Mouse (Mus musculus) yolk sac, embryonic 10.5 days (tissue): ENCODE data around the gene Zfp821.

Experiments used
- DNase-seq: peaks from one replicate; pipeline ENCODE4 v3.0.0-alpha.2; 2017; ENCODE audit warnings: low spot score

Gene Zfp821

GRCm38 (mm10) chr8:109705320-109706075, at the start of gene Zfp821:
Gene Zfp821, plus strand, starts transcription at chr8:109705546.
- peak; percentile 91 for DNase-seq

GRCm38 (mm10) chr8:109656860-109657259, 48.5 kb upstream of the Zfp821 start:
- DNase-seq: no peak

- no peak for DNase-seq
Measured at GRCm38 (mm10) chr8:109662328-109662727, 43.0 kb upstream of the Zfp821 start.

GRCm38 (mm10) chr8:109666616-109667015, 38.7 kb upstream of the Zfp821 start:
- DNase-seq: no peak

- no peak for DNase-seq
Measured at GRCm38 (mm10) chr8:109672656-109673055, 32.7 kb upstream of the Zfp821 start.

GRCm38 (mm10) chr8:109673596-109673995, 31.8 kb upstream of the Zfp821 start:
- no peak for DNase-seq

GRCm38 (mm10) chr8:109675896-109676643, 29.3 kb upstream of the Zfp821 start:
- DNase-seq: no peak

- DNase-seq: no peak
Measured at GRCm38 (mm10) chr8:109681535-109681934, 23.8 kb upstream of the Zfp821 start.

GRCm38 (mm10) chr8:109682120-109682519, 23.2 kb upstream of the Zfp821 start:
- no peak for DNase-seq

- DNase-seq: no peak
Measured at GRCm38 (mm10) chr8:109687248-109687647, 18.1 kb upstream of the Zfp821 start.

- no peak for DNase-seq
Measured at GRCm38 (mm10) chr8:109691769-109692168, 13.6 kb upstream of the Zfp821 start.

- DNase-seq: no peak
Measured at GRCm38 (mm10) chr8:109692443-109693145, 12.8 kb upstream of the Zfp821 start.

- peak; percentile 97 for DNase-seq
Measured at GRCm38 (mm10) chr8:109693146-109693900, 12.0 kb upstream of the Zfp821 start, which contains the start of gene Ist1. Gene Ist1, minus strand, starts transcription at chr8:109693260.

GRCm38 (mm10) chr8:109694154-109694553, 11.2 kb upstream of the Zfp821 start:
- no peak for DNase-seq

- no peak for DNase-seq
Measured at GRCm38 (mm10) chr8:109697754-109698153, 7.6 kb upstream of the Zfp821 start.

GRCm38 (mm10) chr8:109698477-109698876, 6.9 kb upstream of the Zfp821 start:
- DNase-seq: no peak

GRCm38 (mm10) chr8:109704565-109705319, 604 bp upstream of the Zfp821 start:
- DNase-seq: no peak

- no peak for DNase-seq
Measured at GRCm38 (mm10) chr8:109706076-109706873, 929 bp downstream of the Zfp821 start.

- peak; percentile 60 for DNase-seq
Measured at GRCm38 (mm10) chr8:109706874-109707237, 1.5 kb downstream of the Zfp821 start.

GRCm38 (mm10) chr8:109707921-109708320, 2.6 kb downstream of the Zfp821 start:
- no peak for DNase-seq
